Mouse (Mus musculus) right cerebral cortex, postnatal 4 days (tissue): ENCODE measurements around the gene Zdhhc17.

Experiments used
- DNase-seq: peaks from one replicate; pipeline ENCODE4 v3.0.0-alpha.2; 2022

Zdhhc17 gene

DNA sequence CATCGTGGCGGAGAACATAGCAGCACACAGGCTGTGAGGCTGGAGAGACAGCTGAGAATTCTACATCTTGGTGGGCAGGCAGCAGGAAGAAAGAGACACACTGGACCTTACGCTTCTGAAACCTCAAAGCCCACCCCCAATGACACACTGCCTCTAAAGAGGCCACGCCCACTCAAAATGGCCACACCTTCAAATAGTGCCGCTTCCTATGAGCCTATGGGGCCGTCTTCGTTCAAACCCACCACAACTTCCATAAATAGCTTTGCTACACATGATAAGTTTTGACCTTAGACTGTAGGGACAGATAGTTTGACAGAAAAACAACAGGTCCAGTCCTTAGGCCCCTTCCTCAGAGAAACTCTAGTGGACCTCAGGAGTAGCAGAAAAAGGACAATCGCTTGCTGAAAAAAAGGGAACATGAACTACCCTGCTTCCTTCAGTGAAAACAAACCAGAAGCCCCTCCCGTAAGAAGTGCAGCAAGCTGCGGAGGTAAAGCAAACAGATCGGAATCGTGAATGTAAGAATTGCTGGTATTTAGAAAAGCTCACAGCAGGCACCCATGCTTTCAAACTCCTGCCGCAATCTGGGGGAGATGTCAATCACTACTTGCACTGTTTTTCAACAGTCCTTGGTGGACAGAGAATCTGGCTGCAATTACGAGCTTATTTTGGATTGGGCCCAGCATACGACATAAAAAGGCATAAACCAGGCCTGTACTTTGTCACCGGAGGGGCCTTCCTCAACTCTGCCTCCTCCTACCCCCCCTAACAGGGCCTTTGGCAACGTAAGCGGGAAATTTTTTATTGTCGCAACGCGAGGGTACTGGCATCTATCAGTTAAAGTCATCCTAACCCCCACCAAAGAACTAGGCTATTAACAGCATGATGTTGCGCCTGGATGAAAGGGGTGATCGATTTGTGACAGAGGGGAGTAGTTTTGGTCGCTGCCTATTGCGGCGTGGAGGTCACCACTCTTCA lies 91.2 kb downstream of the Zdhhc17 start:
- DNase-seq: no peak

DNA sequence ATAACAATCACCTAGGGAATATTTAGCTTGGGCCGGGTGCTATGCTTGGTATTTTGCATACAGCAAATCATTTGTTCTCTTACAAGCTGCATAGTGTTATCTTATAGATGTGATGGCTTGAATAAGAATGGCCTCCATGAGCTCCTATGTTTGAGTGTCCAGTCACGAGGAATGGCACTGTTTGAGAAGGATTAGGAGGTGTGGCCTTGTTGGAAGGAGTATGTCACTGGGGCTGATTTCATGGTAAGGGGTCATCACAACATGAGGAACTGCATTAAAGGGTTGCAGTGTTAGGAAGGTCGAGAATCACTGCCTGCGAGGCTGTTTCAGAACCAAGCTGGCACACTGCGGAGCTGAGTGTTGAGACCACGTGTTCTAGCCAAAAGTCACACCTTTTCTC lies 92.4 kb downstream of the Zdhhc17 start:
- DNase-seq: no peak

DNA sequence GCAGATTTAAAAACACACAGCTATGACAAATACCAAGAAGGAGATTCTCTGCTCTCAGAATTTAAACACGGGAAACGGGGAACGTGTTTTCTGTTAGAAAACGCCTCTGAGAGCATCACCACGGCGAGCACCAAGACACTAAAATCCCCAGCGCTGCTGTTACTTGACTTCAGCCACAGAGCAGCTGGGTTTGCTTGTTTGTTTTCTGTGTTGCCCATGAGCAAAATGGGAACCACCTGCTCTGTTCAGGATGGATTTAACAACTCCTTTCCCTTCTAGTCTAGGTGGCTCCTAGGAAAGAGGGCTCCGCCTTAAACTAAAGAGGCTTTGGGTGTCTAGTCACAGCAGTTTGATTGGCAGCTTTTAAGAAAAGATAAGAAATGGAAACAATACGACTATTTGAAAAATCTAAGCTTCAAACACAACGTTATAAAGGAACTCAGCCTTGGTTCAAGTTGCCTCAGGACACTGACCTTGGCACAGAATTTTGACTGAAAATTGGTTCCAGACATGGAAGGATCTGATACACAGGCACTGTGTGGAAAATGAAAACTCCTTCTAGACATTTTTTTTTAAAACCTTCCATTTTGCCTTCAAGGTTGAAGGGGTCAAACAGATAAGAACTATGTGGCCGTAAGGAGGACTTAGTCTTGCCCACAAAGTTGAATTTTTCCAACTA lies 93.1 kb downstream of the Zdhhc17 start:
- DNase-seq: no peak

DNA sequence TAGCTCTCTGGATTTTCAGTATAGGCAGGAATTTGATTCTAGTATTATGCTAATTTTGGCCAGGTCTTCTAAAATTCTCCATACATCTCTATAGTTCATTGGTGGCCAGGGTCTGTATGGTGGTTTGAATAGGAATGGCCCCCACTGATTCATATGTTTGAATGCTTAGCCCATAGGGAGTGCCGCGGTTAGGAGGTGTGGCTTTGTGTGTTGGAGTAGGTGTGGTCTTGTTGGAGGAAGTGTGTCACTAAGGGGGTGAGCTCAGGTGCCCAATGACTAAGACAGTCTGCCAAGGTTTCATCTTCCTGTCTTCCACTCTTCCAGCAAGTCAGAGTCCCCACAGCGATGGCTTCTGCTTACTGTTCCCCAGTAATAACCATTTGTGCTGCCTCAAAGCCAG lies 106.1 kb downstream of the Zdhhc17 start:
- no peak for DNase-seq

DNA sequence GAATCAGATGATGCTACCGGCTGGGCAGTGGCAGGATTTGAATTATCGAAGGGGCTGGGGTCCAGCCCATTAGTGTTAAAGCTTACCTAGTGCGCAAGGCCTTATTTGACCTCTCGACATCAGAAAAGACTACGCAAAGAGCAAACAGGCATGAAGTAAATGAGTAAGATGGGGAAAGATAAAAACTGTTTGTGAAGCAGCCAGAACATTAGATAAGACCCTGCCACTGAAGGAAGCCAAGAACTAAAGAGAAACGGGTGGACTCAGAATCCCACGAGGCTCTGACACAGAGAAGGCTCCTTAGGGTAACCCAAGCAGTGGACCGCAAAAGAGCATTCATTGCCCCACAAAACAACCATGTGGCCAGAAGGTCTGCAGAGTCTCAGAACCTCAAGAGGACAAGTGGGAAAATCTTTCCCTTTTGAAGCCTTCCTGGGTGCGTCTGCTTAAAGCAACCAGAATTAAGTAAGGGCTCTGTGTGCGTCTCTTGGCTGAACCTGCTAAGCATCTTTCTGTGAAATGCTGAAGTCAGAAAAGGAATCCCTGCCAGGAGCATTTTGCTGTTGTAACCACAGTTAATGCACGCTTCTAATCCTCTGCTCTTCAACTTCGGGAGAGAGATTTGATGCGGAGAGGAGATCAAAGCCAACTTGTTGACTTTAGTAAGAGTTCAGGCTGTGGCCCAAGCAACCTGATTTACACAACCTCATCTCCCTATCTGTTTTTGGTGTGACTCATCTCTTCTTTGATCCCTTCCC lies 110.0 kb downstream of the Zdhhc17 start:
- no peak for DNase-seq
